Mouse (Mus musculus): ENCODE results near the gene Lmtk2.

DNA sequence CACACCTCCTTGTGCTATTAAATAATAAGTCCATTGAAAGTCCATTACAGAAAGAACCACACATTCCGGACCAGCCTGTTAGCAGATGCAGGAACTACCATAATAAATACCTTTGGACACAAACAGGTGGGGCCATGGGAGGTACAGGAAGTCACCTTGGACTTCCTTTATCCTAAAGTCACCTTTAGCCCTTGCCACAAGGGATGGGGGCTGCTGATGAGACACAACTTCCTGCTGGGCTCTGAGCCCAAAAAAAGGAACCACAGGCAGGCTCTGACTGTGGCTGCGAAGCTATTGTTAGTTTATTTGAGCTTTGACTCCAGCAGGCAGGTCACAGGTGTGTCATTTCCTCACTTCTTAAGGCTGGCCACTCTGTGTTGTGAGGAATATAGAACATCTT, 13.7 kb upstream of the Lmtk2 start:
- TF ChIP-seq CTCF (IDR thresholded peaks at IDR 0.05; ENCODE audit: extremely low read depth, insufficient read depth, low read length) (no peak), POLR2A (IDR thresholded peaks at IDR 0.05; ENCODE audit: extremely low read depth, insufficient read depth, low read length) (no peak)

Data from cortical plate, adult 2 months (tissue).